Mouse (Mus musculus) neural tube, embryonic 14.5 days (tissue): ENCODE measurements at regions not wholly inside any gene's neighbourhood (a gene's known extent, or its start where the extent isn't known, plus 50 kb on each side); places are given as distances from the start of the nearest gene placed in this dataset.

ENCODE experiments used
- ATAC-seq: fragments of 200-750 bp; cut with Nextera tagmentation; 2 replicates; pipeline ENCODE4 v1.8.0; 2017; ENCODE audit warnings: low read depth, mild to moderate bottlenecking, moderate TSS enrichment, moderate library complexity
- H3K27ac ChIP-seq: fragments of 300-500 bp; sonication (generic); 2 replicates; pipeline ENCODE4 v1.5.1; 2014; ENCODE audit warnings: low read depth, mild to moderate bottlenecking, control low read depth, low read length, moderate library complexity, mixed read lengths
- H3K27me3 ChIP-seq: fragments of 300-500 bp; sonication (generic); 2 replicates; pipeline ENCODE4 v1.6.1; 2014; ENCODE audit warnings: low read length; ENCODE audit not compliant: control insufficient read depth, insufficient read depth
- H3K36me3 ChIP-seq: fragments of 300-500 bp; sonication (generic); 2 replicates; pipeline ENCODE4 v1.6.1; 2014; ENCODE audit warnings: low read length, mixed read lengths; ENCODE audit not compliant: control insufficient read depth, insufficient read depth
- H3K4me1 ChIP-seq: fragments of 300-500 bp; sonication (generic); 2 replicates; pipeline ENCODE4 v1.6.1; 2014; ENCODE audit warnings: low read length; ENCODE audit not compliant: control insufficient read depth, insufficient read depth
- H3K4me2 ChIP-seq: fragments of 300-500 bp; sonication (generic); 2 replicates; pipeline ENCODE4 v1.6.1; 2014; ENCODE audit warnings: mild to moderate bottlenecking, low read depth, low read length, control low read depth
- H3K4me3 ChIP-seq: fragments of 300-500 bp; sonication (generic); 2 replicates; pipeline ENCODE4 v1.5.1; 2014; ENCODE audit warnings: low read depth, low read length, control low read depth, mixed read lengths
- H3K9ac ChIP-seq: fragments of 300-500 bp; sonication (generic); replicated peaks from 2 replicates; pipeline ENCODE4 v1.6.1; 2014; ENCODE audit warnings: low read depth, mild to moderate bottlenecking, control low read depth, low read length, mixed read lengths
- H3K9me3 ChIP-seq: fragments of 300-500 bp; sonication (generic); 2 replicates; pipeline ENCODE4 v1.6.1; 2016; ENCODE audit warnings: low read length; ENCODE audit not compliant: control insufficient read depth
- WGBS: fragments of 180-500 bp; shearing (Covaris S2); extraction: QIAGEN DNeasy Blood & Tissue Kit; methylation state at CpG from one replicate; pipeline ENCODE4 v1.1.7; 2014; 5-methylcytosine and 5-hydroxymethylcytosine counted together

DNA sequence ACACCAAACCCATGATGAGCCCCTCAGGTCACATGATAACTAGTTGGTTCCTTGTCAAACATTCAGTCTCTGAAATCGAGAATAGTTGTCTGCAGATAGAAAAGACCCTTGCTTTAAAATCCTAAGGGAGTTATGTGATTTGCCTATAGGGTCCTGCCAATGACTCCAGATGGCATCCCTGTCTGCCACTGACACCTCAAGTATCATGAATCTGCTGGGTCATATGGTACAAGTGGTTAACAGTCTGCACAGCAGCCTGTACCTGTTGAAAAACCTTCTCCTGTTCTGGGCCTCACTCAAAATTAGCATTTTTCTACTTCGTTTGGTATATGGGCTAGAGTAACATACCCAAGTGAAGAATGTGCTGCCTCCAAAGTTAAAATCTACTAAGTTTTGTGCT is 246.0 kb upstream of the Zfp703 start:
- no peak overlapping the region for H3K4me3 ChIP-seq
- 89% methylated on average over 2 of the region's 2 CpGs for WGBS

DNA sequence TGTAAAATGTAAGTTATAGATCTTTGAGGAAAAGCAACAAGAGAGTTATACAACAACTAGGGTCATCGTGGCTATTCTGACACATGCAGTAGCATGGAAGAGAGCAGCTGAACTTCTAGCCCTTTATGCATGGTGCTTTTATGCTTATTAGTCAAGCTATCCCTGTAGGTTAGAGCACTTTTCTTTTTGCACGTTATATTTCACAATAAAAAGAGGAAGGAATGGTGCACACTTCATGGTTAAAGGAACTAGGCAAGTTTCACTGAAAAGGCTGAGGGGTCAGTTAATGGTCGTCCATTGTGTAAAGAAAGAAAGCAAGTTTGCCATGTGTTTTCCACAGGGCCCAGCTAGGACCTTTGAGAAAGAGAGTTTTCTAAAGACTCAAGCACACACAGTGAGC is 232.7 kb upstream of the Zfp703 start:
- peaks cover 20% of the 10 kb centered on the region for H3K4me1 ChIP-seq
- 32% methylated on average over 3 of the region's 3 CpGs for WGBS
- no peak overlapping the region for H3K9ac ChIP-seq

More for the DNA sequence above, 246.0 kb upstream of the Zfp703 start:
- no peaks in the 10 kb centered on the region for H3K27me3 ChIP-seq
- H3K9me3 ChIP-seq = no peaks in the 10 kb centered on the region
- H3K9ac ChIP-seq = no peak overlapping the region
- H3K4me1 ChIP-seq = no peaks in the 10 kb centered on the region
- H3K4me2 ChIP-seq = no peak overlapping the region
- no peaks in the 10 kb centered on the region for H3K36me3 ChIP-seq
- no peak for ATAC-seq
- H3K27ac ChIP-seq = no peak overlapping the region

DNA sequence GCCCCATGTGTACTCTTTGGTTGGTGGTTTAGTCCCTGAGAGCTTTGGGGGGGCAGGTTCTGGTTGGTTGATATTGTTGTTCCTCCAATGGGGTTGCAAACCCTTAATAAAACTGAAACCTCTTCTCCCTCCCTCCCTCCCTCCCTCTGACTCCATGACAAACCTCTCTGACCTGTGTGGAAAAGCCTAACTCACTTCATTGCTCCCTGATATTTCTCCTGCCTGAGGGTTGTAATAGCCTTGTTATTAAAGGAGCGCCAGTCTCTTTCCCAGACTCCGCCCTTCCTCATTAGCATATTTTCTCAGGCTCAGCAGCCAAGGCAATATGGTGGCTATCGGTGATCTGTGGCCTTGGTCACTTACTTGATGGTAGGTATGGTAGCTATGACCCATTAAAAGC is 230.3 kb upstream of the Zfp703 start:
- 44% methylated on average over 3 of the region's 3 CpGs for WGBS
- H3K27me3 ChIP-seq = no peaks in the 10 kb centered on the region
- peak overlapping the region; percentile 37 for H3K4me2 ChIP-seq
- H3K9ac ChIP-seq = no peak overlapping the region
- H3K9me3 ChIP-seq = no peaks in the 10 kb centered on the region
- H3K4me1 ChIP-seq = peaks cover 20% of the 10 kb centered on the region
- H3K27ac ChIP-seq = peak overlapping the region; percentile 55
- no peaks in the 10 kb centered on the region for H3K36me3 ChIP-seq
- no peak for ATAC-seq
- no peak overlapping the region for H3K4me3 ChIP-seq

More for the DNA sequence above, 232.7 kb upstream of the Zfp703 start:
- H3K27ac ChIP-seq = no peak overlapping the region
- no peaks in the 10 kb centered on the region for H3K27me3 ChIP-seq
- no peaks in the 10 kb centered on the region for H3K36me3 ChIP-seq
- no peak overlapping the region for H3K4me2 ChIP-seq
- H3K4me3 ChIP-seq = no peak overlapping the region
- no peak for ATAC-seq
- H3K9me3 ChIP-seq = no peaks in the 10 kb centered on the region

DNA sequence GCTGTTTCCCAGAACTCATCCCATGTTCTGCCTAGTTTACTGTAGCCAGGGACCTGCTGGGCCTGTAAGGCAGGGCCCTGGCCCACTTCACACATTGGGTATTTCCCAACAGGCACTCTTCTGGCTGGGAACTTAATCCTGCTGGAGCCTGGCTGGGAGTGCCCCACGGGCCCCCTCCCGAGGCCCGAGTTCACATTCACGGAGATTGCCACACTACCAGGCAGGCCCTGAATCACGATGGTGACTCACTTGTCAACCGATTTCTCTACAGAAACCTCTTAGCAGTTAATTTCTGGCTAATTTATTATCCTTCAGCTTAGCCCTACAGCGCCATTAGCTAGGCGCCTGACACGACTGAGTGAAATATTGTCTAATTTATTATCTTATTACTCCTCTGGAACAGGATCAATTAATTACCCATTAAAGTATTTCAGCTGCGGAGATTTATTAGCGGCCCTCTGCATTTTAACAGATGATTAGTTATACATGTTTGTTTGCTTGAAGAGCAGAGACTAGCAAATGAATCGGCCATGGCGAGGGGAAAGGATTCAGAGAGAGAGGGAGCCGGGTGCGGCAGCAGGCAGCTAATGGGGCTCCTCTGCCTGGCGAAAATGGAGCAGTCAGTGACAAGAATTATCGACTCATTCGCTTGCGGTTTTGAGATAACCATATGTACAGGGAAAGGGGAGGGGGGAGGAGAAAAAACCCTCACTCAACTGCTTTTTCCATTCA is 229.7 kb upstream of the Zfp703 start:
- no peak overlapping the region for H3K9ac ChIP-seq
- 16% methylated on average over 19 of the region's 19 CpGs for WGBS
- peak overlapping the region; percentile 37 for H3K4me2 ChIP-seq
- H3K27ac ChIP-seq = peak overlapping the region; percentile 55
- H3K27me3 ChIP-seq = no peaks in the 10 kb centered on the region
- ATAC-seq = peak; percentile 77
- no peaks in the 10 kb centered on the region for H3K36me3 ChIP-seq
- H3K4me1 ChIP-seq = peaks cover 20% of the 10 kb centered on the region
- no peak overlapping the region for H3K4me3 ChIP-seq
- no peaks in the 10 kb centered on the region for H3K9me3 ChIP-seq

DNA sequence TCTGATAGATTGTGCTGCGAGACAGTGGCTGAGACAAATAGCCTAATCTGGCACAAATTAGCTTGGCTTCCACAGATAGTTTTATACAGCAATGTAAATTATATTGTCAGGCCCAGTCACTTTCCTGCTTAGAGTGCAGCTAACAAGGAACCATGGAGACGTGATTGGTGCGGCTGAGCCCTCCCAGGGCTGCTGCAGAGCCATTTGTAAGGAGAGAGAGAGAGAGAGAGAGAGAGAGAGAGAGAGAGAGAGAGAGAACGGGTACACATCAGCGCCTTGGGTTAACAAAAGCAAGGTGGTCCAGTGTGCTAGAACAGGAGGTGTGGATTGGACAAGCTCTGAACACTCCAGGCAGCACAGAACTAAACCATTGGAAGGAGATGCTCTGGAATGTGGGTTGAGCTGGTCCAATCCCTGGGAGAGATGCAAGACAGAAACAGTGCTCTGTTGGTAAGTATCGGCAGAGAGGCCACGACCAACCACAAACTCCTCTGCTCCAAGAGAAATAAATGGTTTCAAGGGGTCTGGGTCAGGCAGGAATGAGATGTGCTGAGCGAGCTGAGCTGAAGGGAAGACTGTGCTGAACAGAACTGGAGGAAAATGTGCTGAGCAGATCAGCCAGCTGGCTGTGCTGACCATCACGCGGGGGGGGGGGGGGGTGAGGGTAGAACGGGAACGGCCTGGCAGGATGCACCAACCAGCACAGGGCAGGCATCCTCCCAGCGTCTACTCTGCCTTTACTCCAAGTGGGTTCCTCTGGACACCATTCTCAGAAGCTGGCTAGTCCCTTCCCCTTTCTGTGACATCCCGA is 228.8 kb upstream of the Zfp703 start:
- no peak overlapping the region for H3K9ac ChIP-seq
- ATAC-seq = peak; percentile 83
- H3K27ac ChIP-seq = peak overlapping the region; percentile 55
- WGBS = 29% methylated on average over 10 of the region's 14 CpGs
- H3K4me1 ChIP-seq = peaks cover 20% of the 10 kb centered on the region
- H3K9me3 ChIP-seq = no peaks in the 10 kb centered on the region
- no peaks in the 10 kb centered on the region for H3K36me3 ChIP-seq
- no peak overlapping the region for H3K4me3 ChIP-seq
- H3K27me3 ChIP-seq = no peaks in the 10 kb centered on the region
- H3K4me2 ChIP-seq = no peak overlapping the region; the same call in 1 of the 2 replicates

DNA sequence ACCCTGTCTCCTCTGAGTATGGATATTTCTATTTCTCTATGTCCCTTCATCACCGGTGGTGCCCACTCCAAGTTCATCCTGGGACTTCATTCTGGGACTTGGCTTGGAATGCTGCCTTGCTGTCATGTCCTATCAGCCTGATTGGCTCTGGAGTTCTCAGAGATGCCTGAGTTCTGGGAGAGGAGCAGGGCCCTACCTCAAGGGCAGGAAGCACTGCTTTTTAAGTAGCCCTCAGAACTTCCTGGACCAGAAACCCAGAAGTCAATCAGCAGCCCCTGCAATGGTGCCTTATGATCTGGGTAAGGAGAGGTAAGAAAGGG is 228.2 kb upstream of the Zfp703 start:
- no peak for ATAC-seq
- no peaks in the 10 kb centered on the region for H3K36me3 ChIP-seq
- H3K4me2 ChIP-seq = no peak overlapping the region
- H3K27ac ChIP-seq = no peak overlapping the region; the same call in 1 of the 2 replicates
- H3K4me1 ChIP-seq = peaks cover 20% of the 10 kb centered on the region
- H3K9me3 ChIP-seq = no peaks in the 10 kb centered on the region
- 89% methylated on average over 1 of the region's 1 CpGs for WGBS
- H3K27me3 ChIP-seq = no peaks in the 10 kb centered on the region
- no peak overlapping the region for H3K4me3 ChIP-seq
- H3K9ac ChIP-seq = no peak overlapping the region

DNA sequence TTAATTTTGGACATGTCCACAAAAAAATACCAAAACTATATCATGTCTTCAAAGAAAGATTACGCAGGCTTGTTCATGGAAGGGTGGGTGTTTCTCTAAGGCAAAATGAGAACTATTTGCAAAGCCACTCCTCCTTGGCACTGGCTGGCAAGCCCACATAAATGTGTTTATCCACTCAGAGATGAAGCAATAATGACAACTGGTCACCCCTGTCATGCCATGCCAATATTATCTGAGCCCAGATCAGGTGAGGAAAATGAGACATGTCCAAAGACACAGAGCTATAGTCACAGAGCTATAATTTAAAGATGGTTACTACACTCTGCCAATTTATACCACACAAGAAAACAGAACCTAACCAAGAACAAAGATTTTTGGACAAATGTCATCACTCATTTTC is 227.0 kb upstream of the Zfp703 start:
- no peak overlapping the region for H3K4me2 ChIP-seq
- H3K9ac ChIP-seq = no peak overlapping the region
- no peak for ATAC-seq
- no peaks in the 10 kb centered on the region for H3K9me3 ChIP-seq
- no peak overlapping the region for H3K27ac ChIP-seq
- no peaks in the 10 kb centered on the region for H3K27me3 ChIP-seq
- no peak overlapping the region for H3K4me3 ChIP-seq
- peaks cover 20% of the 10 kb centered on the region for H3K4me1 ChIP-seq
- no peaks in the 10 kb centered on the region for H3K36me3 ChIP-seq
- 98% methylated on average over 1 of the region's 1 CpGs for WGBS

DNA sequence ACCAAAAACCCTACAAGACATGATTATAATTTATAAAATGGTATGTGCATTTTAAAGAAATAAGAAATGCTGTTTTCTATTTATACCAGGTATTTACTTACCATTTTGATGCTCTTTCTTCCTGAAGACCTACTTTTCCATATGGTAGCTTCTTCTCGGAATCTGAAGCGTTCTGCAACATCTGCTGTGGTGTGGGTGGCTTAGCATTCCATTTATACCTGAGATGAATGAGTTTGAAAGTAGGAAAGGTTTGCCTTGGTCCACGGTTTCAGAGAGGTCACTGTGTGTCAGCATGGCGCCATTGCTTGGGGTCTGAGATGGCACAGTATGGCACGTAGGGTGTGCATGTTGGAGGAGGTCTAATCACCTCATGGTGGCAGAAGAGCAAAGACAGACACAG is 225.5 kb upstream of the Zfp703 start:
- no peaks in the 10 kb centered on the region for H3K27me3 ChIP-seq
- H3K9ac ChIP-seq = no peak overlapping the region
- H3K4me3 ChIP-seq = no peak overlapping the region
- H3K4me1 ChIP-seq = peaks cover 20% of the 10 kb centered on the region
- no peaks in the 10 kb centered on the region for H3K36me3 ChIP-seq
- H3K27ac ChIP-seq = no peak overlapping the region
- no peaks in the 10 kb centered on the region for H3K9me3 ChIP-seq
- no peak overlapping the region for H3K4me2 ChIP-seq
- WGBS = 93% methylated on average over 5 of the region's 5 CpGs
- ATAC-seq = no peak

DNA sequence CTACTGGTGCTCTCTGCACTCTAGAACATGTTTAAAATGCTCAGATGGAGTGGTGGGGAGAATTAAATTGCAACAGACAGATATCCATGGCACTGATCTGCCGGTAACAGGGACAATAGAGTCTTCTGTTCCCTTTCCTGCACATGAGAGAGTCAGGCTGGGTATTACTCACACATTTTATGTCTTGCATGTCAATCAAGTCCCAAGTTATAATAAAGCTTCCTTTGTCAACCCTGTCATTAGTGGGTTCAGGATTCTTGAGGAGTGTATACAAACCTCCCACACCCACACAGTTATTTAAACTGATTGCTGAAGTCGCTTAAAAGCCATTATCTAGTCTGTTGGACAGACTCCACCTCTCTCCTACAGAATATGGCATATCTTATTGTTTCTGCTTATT is 220.7 kb upstream of the Zfp703 start:
- Histone ChIP-seq H3K9ac (no peak overlapping the region), H3K9me3 (no peaks in the 10 kb centered on the region), H3K4me2 (no peak overlapping the region), H3K4me1 (no peaks in the 10 kb centered on the region), H3K36me3 (no peaks in the 10 kb centered on the region), H3K27me3 (peaks cover 2% of the 10 kb centered on the region; the same call in 1 of the 2 replicates), H3K4me3 (no peak overlapping the region), H3K27ac (no peak overlapping the region)
- WGBS = 63% methylated on average over 2 of the region's 2 CpGs
- ATAC-seq = no peak
